Comparison of ENCODE assay signal across 15 mouse cellular contexts in genomic region chr2:94069482-94069881, GRCm38 (mm10). TPM values are rescaled to one million over a fixed set of nuclear protein-coding genes. Genes with fewer than 3 reads are reported as not detected.
DNase-seq lines count a peak whose midpoint lies in the region; ATAC-seq and TF ChIP-seq lines count a peak whose summit lies in the region.
"Had no signal": no experiment of that assay in that cellular context is flagged by ENCODE, and none has a peak within 500 bp of the region (broad histone marks: within the 10 kb centered on the region; RNA-seq: fewer than 3 reads in every experiment).

No protein-coding gene starts in this region.

- TF ChIP-seq POLR2A in bone marrow macrophage, adult 2 months (IDR thresholded peaks at IDR 0.05; ENCODE audit: borderline replicate concordance, low read depth, low read length) = no peak

- ATAC-seq in heart, postnatal 0 days (ENCODE audit: insufficient read depth, low read depth) = no peak

- no peaks in the 10 kb centered on the region for H3K27me3 ChIP-seq in heart, postnatal 0 days (ENCODE audit: control insufficient read depth, insufficient read depth, low read length)
- H3K27me3 ChIP-seq in E14TG2a.4 (ENCODE audit: insufficient read depth, low read length) = no peaks in the 10 kb centered on the region
- H3K27me3 ChIP-seq: hindbrain, embryonic 15.5 days had no signal

- no peak overlapping the region for H3K9ac ChIP-seq in heart, postnatal 0 days (replicated peaks; ENCODE audit: low read depth, low read length)
- H3K9ac ChIP-seq: hindbrain, embryonic 15.5 days; liver, embryonic 14.5 days had no signal

- 0 out of 2 replicates have a peak, but pooled peaks cover 6% of the 10 kb centered on the region for H3K36me3 ChIP-seq in heart, postnatal 0 days (replicated peaks; ENCODE audit: control insufficient read depth, insufficient read depth, low read length)
- peaks cover 66% of the 10 kb centered on the region for H3K36me3 ChIP-seq in E14TG2a.4 (ENCODE audit: insufficient read depth, low read length)
- H3K36me3 ChIP-seq: hindbrain, embryonic 15.5 days had no signal

- 0 out of 2 replicates have a peak, but pooled peaks cover 3% of the 10 kb centered on the region for H3K9me3 ChIP-seq in heart, postnatal 0 days (replicated peaks; ENCODE audit: control insufficient read depth, low read length)
- no peaks in the 10 kb centered on the region for H3K9me3 ChIP-seq in E14TG2a.4 (ENCODE audit: low read length)
- H3K9me3 ChIP-seq: forebrain, embryonic 10.5 days; hindbrain, embryonic 15.5 days had no signal

- H3K4me2 ChIP-seq in heart, postnatal 0 days (ENCODE audit: low read depth, low read length) = no peak overlapping the region
- H3K4me2 ChIP-seq: hindbrain, embryonic 15.5 days had no signal

- TF ChIP-seq EP300 in heart, postnatal 0 days (IDR thresholded peaks at IDR 0.05; ENCODE audit: low read depth) = no peak

- DNase-seq in heart, postnatal 0 days (ENCODE audit: low spot score) = no peak
- DNase-seq in heart, adult 8-10 months (ENCODE audit: low spot score) = no peak
- peak; percentile 32 to 43 for DNase-seq in left cerebral cortex, postnatal 14 days (ENCODE audit: low spot score in 2 of 2)
- no peak for DNase-seq in left cerebral cortex, postnatal 10 days (ENCODE audit: extremely low spot score in 1 of 2, low spot score in 2 of 2)
- no peak for DNase-seq in adrenal gland, postnatal 10 days
- DNase-seq in adrenal gland, adult 18-20 months (ENCODE audit: low spot score in 2 of 2) = no peak
- DNase-seq: cerebellum, adult 2 months; gastrocnemius, postnatal 25 days; right cerebral cortex, postnatal 4 days; thymus, postnatal 4 days had no signal

- no peak overlapping the region for H3K4me3 ChIP-seq in heart, postnatal 0 days (ENCODE audit: low read depth, low read length)
- no peak overlapping the region for H3K4me3 ChIP-seq in E14TG2a.4 (replicated peaks; ENCODE audit: low read length)
- H3K4me3 ChIP-seq in bone marrow macrophage, adult 2 months (ENCODE audit: insufficient read depth, low read length) = no peak overlapping the region
- H3K4me3 ChIP-seq: forebrain, embryonic 10.5 days; hindbrain, embryonic 15.5 days had no signal

- intact Hi-C loops in left cerebral cortex, postnatal 14 days (cut with DNase I) = no loop called here
- intact Hi-C loops in left cerebral cortex, postnatal 10 days (cut with DNase I) = no loop called here

- TF ChIP-seq CTCF in heart, postnatal 0 days (IDR thresholded peaks at IDR 0.05; ENCODE audit: low read depth) = peak; percentile 47
- 0 out of 2 replicates have a peak, but pooled peaks have one; percentile 11 for TF ChIP-seq CTCF in E14TG2a.4 (conservative IDR thresholded peaks at IDR 0.05; ENCODE audit: low read length)
- TF ChIP-seq CTCF in bone marrow macrophage, adult 2 months (IDR thresholded peaks at IDR 0.05; ENCODE audit: low read depth, low read length) = no peak

- no peaks in the 10 kb centered on the region for H3K4me1 ChIP-seq in heart, postnatal 0 days (ENCODE audit: control insufficient read depth, insufficient read depth)
- peaks cover 8% of the 10 kb centered on the region; the same call in 1 of the 2 replicates for H3K4me1 ChIP-seq in E14TG2a.4 (replicated peaks; ENCODE audit: low read depth, low read length)
- peaks cover 7% of the 10 kb centered on the region for H3K4me1 ChIP-seq in bone marrow macrophage, adult 2 months (ENCODE audit: control insufficient read depth, insufficient read depth, low read length)
- H3K4me1 ChIP-seq: forebrain, embryonic 10.5 days; hindbrain, embryonic 15.5 days had no signal

- no peak overlapping the region for H3K27ac ChIP-seq in heart, postnatal 0 days (ENCODE audit: low read depth)
- peak overlapping the region; percentile 23; the same call in 1 of the 2 replicates for H3K27ac ChIP-seq in bone marrow macrophage, adult 2 months (ENCODE audit: insufficient read depth, low read depth, low read length)
- H3K27ac ChIP-seq: forebrain, embryonic 10.5 days; hindbrain, embryonic 15.5 days; liver, embryonic 14.5 days had no signal

- 67% methylated on average over 5 of the region's 5 CpGs for WGBS in heart, postnatal 0 days

RNA-seq across cellular contexts. Expression of gene Alkbh3, which starts 58.9 kb away (rescaled TPM):
- total RNA-seq in heart, postnatal 0 days (2014; rRNA removed; ENCODE audit: low replicate concordance) = 104 and 123 TPM in 2 replicates
- polyA plus RNA-seq in heart, postnatal 0 days (2015; fragmentation: Nextera tagmentation; extraction: Ambion mirVana) = 86.9 and 96.8 TPM in 2 replicates
- 10 to 100 TPM; 50.2 to 61.7 (median 59.9) TPM for total RNA-seq in heart, adult 8-10 months (2022)
- 10 to 100 TPM; 23.7 to 25.1 TPM for total RNA-seq in left cerebral cortex, postnatal 14 days (2021)
- total RNA-seq in left cerebral cortex, postnatal 10 days (2021) = 10 to 100 TPM; 26.9 to 29.2 TPM
- 37.4 and 38.8 TPM in 2 replicates for polyA plus RNA-seq in bone marrow macrophage, adult 2 months (2012; ENCODE audit: insufficient read depth, insufficient read length, missing spikeins)
- 10 to 100 TPM; 57.2 to 67.8 TPM for total RNA-seq in adrenal gland, postnatal 10 days (2021)
- total RNA-seq in adrenal gland, adult 18-20 months (2021) = 10 to 100 TPM; 43.4 to 58.2 TPM

Comparison
In these comparisons a context has a peak if more than half of its experiments do, and no peak if none do; other contexts are left out.
1. DNase-seq: peak in left cerebral cortex, postnatal 14 days (2 of 2); none in heart, postnatal 0 days (single experiment), heart, adult 8-10 months (single experiment), left cerebral cortex, postnatal 10 days (0 of 2), adrenal gland, postnatal 10 days (single experiment) and adrenal gland, adult 18-20 months (0 of 2).